Mouse (Mus musculus) brown adipose tissue, adult 24 weeks (tissue): ENCODE data around the gene Elobl. TPM values are rescaled to one million over a fixed set of nuclear protein-coding genes. Genes with fewer than 3 reads are reported as not detected.
A peak's percentile ranks its signal among the peaks of the same experiment; 100 is the strongest.

Experiments used
- H3K27ac ChIP-seq: fragments of 200-500 bp; replicated peaks from 2 replicates; pipeline ENCODE4 v1.5.1; 2012; ENCODE audit warnings: low read depth, mild to moderate bottlenecking, low read length
- H3K4me1 ChIP-seq: fragments of 200-500 bp; 2 replicates; pipeline ENCODE4 v1.6.1; 2012; ENCODE audit warnings: low read length, mixed read lengths; ENCODE audit not compliant: control insufficient read depth, insufficient read depth, insufficient read length
- H3K4me3 ChIP-seq: fragments of 200-500 bp; 2 replicates; pipeline ENCODE4 v1.5.1; 2012; ENCODE audit warnings: low read depth, mild to moderate bottlenecking, low read length, moderate library complexity; ENCODE audit not compliant: insufficient read depth
- polyA plus RNA-seq: library from polyadenylated mRNA; stranded (reverse); fragments of >200 nt; gene quantifications from 2 replicates; pipeline ENCODE4 v1.2.4, GENCODE M21; 2012; ENCODE audit not compliant: missing spikeins, insufficient read depth, insufficient read length

Gene Elobl
- polyA plus RNA-seq = not detected in 2 replicates

- Histone ChIP-seq H3K4me1 (no peaks in the 10 kb centered on the region), H3K27ac (no peak within 1 kb of the TSS)
Observed at GRCm38 (mm10) chr11:88966881-88967361, at the start of gene Elobl. TSS of gene Elobl (minus strand) at chr11:88966931.

GRCm38 (mm10) chr11:89012241-89012640, 45.5 kb upstream of the Elobl start:
- Histone ChIP-seq H3K4me3 (no peak overlapping the region), H3K4me1 (no peaks in the 10 kb centered on the region; the same call in 1 of the 2 replicates), H3K27ac (no peak overlapping the region)

More at GRCm38 (mm10) chr11:88966881-88967361, at the start of gene Elobl:
- no peak within 1 kb of the TSS for H3K4me3 ChIP-seq

GRCm38 (mm10) chr11:89009496-89009895, 42.8 kb upstream of the Elobl start:
- Histone ChIP-seq H3K27ac (no peak overlapping the region), H3K4me1 (peaks cover 3% of the 10 kb centered on the region; the same call in 1 of the 2 replicates), H3K4me3 (no peak overlapping the region)

- Histone ChIP-seq H3K4me3 (no peak overlapping the region), H3K4me1 (peaks cover 4% of the 10 kb centered on the region; the same call in 1 of the 2 replicates), H3K27ac (no peak overlapping the region)
Observed at GRCm38 (mm10) chr11:89009066-89009465, 42.3 kb upstream of the Elobl start.

GRCm38 (mm10) chr11:89007582-89007981, 40.9 kb upstream of the Elobl start:
- peaks cover 13% of the 10 kb centered on the region for H3K4me1 ChIP-seq
- H3K27ac ChIP-seq = no peak overlapping the region
- H3K4me3 ChIP-seq = no peak overlapping the region

GRCm38 (mm10) chr11:89006404-89006803, 39.7 kb upstream of the Elobl start:
- H3K4me3 ChIP-seq = no peak overlapping the region
- peaks cover 15% of the 10 kb centered on the region for H3K4me1 ChIP-seq
- H3K27ac ChIP-seq = no peak overlapping the region

GRCm38 (mm10) chr11:89005473-89005872, 38.7 kb upstream of the Elobl start:
- H3K27ac ChIP-seq = no peak overlapping the region
- H3K4me3 ChIP-seq = no peak overlapping the region
- H3K4me1 ChIP-seq = peaks cover 17% of the 10 kb centered on the region

- Histone ChIP-seq H3K4me1 (peaks cover 17% of the 10 kb centered on the region), H3K27ac (peak overlapping the region; percentile 73), H3K4me3 (peak overlapping the region; percentile 58)
Observed at GRCm38 (mm10) chr11:89003726-89004125, 37.0 kb upstream of the Elobl start.

GRCm38 (mm10) chr11:89003078-89003477, 36.3 kb upstream of the Elobl start:
- peak overlapping the region; percentile 58 for H3K4me3 ChIP-seq
- peak overlapping the region; percentile 83 for H3K27ac ChIP-seq
- peaks cover 20% of the 10 kb centered on the region for H3K4me1 ChIP-seq

- Histone ChIP-seq H3K27ac (peak overlapping the region; percentile 83), H3K4me1 (peaks cover 22% of the 10 kb centered on the region), H3K4me3 (peak overlapping the region; percentile 58)
Observed at GRCm38 (mm10) chr11:89002621-89003020, 35.9 kb upstream of the Elobl start.

- H3K4me3 ChIP-seq = peak overlapping the region; percentile 58
Observed at GRCm38 (mm10) chr11:89002068-89002467, 35.3 kb upstream of the Elobl start.

GRCm38 (mm10) chr11:89001569-89001968, 34.8 kb upstream of the Elobl start:
- Histone ChIP-seq H3K27ac (peak overlapping the region; percentile 91), H3K4me1 (peaks cover 22% of the 10 kb centered on the region), H3K4me3 (peak overlapping the region; percentile 68)

More at GRCm38 (mm10) chr11:89002068-89002467, 35.3 kb upstream of the Elobl start:
- Histone ChIP-seq H3K27ac (peak overlapping the region; percentile 83), H3K4me1 (peaks cover 22% of the 10 kb centered on the region)

GRCm38 (mm10) chr11:89000527-89000819, 33.7 kb upstream of the Elobl start:
- Histone ChIP-seq H3K4me3 (peak overlapping the region; percentile 68), H3K27ac (peak overlapping the region; percentile 91), H3K4me1 (peaks cover 25% of the 10 kb centered on the region)

GRCm38 (mm10) chr11:88999723-89000526, 33.2 kb upstream of the Elobl start:
- peak overlapping the region; percentile 91 for H3K27ac ChIP-seq
- peaks cover 25% of the 10 kb centered on the region for H3K4me1 ChIP-seq
- H3K4me3 ChIP-seq = peak overlapping the region; percentile 68

- H3K4me3 ChIP-seq = peak within 1 kb of the TSS; percentile 68
- peak within 1 kb of the TSS; percentile 91 for H3K27ac ChIP-seq
- peaks cover 20% of the 10 kb centered on the region for H3K4me1 ChIP-seq
Observed at GRCm38 (mm10) chr11:88998974-88999722, 32.4 kb upstream of the Elobl start, which contains the start of gene Trim25. TSS of gene Trim25 (plus strand) at chr11:88999376.
